Mouse (Mus musculus): Measurements from ENCODE around the gene Acvrl1.

The Acvrl1 gene

GRCm38 (mm10) chr15:101170413-101170980, 42.2 kb downstream of the Acvrl1 start:
- DNase-seq (ENCODE audit: low spot score): no peak

- DNase-seq (ENCODE audit: low spot score): no peak
Measured at GRCm38 (mm10) chr15:101171272-101171671, 43.0 kb downstream of the Acvrl1 start.

GRCm38 (mm10) chr15:101172016-101172415, 43.7 kb downstream of the Acvrl1 start:
- DNase-seq (ENCODE audit: low spot score): no peak

GRCm38 (mm10) chr15:101173421-101174211, 45.3 kb downstream of the Acvrl1 start, which contains the start of gene Acvr1b:
Gene Acvr1b, plus strand, starts transcription at chr15:101174067.
- DNase-seq (ENCODE audit: low spot score): peak; percentile 92

- no peak for DNase-seq (ENCODE audit: low spot score)
Measured at GRCm38 (mm10) chr15:101174294-101175130, 46.2 kb downstream of the Acvrl1 start.

- DNase-seq (ENCODE audit: low spot score): no peak
Measured at GRCm38 (mm10) chr15:101175131-101175460, 46.8 kb downstream of the Acvrl1 start.

GRCm38 (mm10) chr15:101175613-101176283, 47.4 kb downstream of the Acvrl1 start:
- DNase-seq (ENCODE audit: low spot score): no peak

- no peak for DNase-seq (ENCODE audit: low spot score)
Measured at GRCm38 (mm10) chr15:101176284-101176680, 48.0 kb downstream of the Acvrl1 start.

- DNase-seq (ENCODE audit: low spot score): no peak
Measured at GRCm38 (mm10) chr15:101176795-101177691, 48.7 kb downstream of the Acvrl1 start.

GRCm38 (mm10) chr15:101180363-101181105, 52.2 kb downstream of the Acvrl1 start:
- DNase-seq (ENCODE audit: low spot score): no peak

- DNase-seq (ENCODE audit: low spot score): no peak
Measured at GRCm38 (mm10) chr15:101181106-101181466, 52.8 kb downstream of the Acvrl1 start.

- no peak for DNase-seq (ENCODE audit: low spot score)
Measured at GRCm38 (mm10) chr15:101181500-101181899, 53.2 kb downstream of the Acvrl1 start.

- no peak for DNase-seq (ENCODE audit: low spot score)
Measured at GRCm38 (mm10) chr15:101182676-101183075, 54.4 kb downstream of the Acvrl1 start.

GRCm38 (mm10) chr15:101184300-101184699, 56.0 kb downstream of the Acvrl1 start:
- DNase-seq (ENCODE audit: low spot score): no peak

GRCm38 (mm10) chr15:101185549-101185948, 57.2 kb downstream of the Acvrl1 start:
- DNase-seq (ENCODE audit: low spot score): no peak

- no peak for DNase-seq (ENCODE audit: low spot score)
Measured at GRCm38 (mm10) chr15:101187907-101188306, 59.6 kb downstream of the Acvrl1 start.

GRCm38 (mm10) chr15:101189981-101190761, 61.8 kb downstream of the Acvrl1 start:
- no peak for DNase-seq (ENCODE audit: low spot score)

GRCm38 (mm10) chr15:101190762-101191150, 62.4 kb downstream of the Acvrl1 start:
- no peak for DNase-seq (ENCODE audit: low spot score)

- peak; percentile 45 for DNase-seq (ENCODE audit: low spot score)
Measured at GRCm38 (mm10) chr15:101191459-101192259, 63.3 kb downstream of the Acvrl1 start.

Measured in retina, embryonic 14.5 days (tissue).